Mouse (Mus musculus) heart, postnatal 0 days (tissue): ENCODE data around the gene Morn1. TPM values are rescaled to one million over a fixed set of nuclear protein-coding genes. Genes with fewer than 3 reads are reported as not detected.

Experiments used
- ATAC-seq: fragments of 200-750 bp; cut with Nextera tagmentation; 2 replicates; pipeline ENCODE4 v1.8.0; 2017; ENCODE audit warnings: low read depth, moderate number of reproducible peaks, moderate library complexity; ENCODE audit not compliant: insufficient read depth
- DNase-seq: peaks from one replicate; pipeline ENCODE4 v3.0.0-alpha.2; 2016; ENCODE audit warnings: low spot score
- H3K27ac ChIP-seq: fragments of 300-500 bp; sonication (generic); 2 replicates; pipeline ENCODE4 v1.5.1; 2014; ENCODE audit warnings: low read depth, mild to moderate bottlenecking
- H3K27me3 ChIP-seq: fragments of 300-500 bp; sonication (generic); 2 replicates; pipeline ENCODE4 v1.6.1; 2014; ENCODE audit warnings: low read length, mixed read lengths; ENCODE audit not compliant: control insufficient read depth, insufficient read depth
- H3K36me3 ChIP-seq: fragments of 300-500 bp; sonication (generic); replicated peaks from 2 replicates; pipeline ENCODE4 v1.6.1; 2014; ENCODE audit warnings: low read length, mixed read lengths; ENCODE audit not compliant: control insufficient read depth, insufficient read depth
- H3K4me1 ChIP-seq: fragments of 300-500 bp; sonication (generic); 2 replicates; pipeline ENCODE4 v1.6.1; 2014; ENCODE audit warnings: antibody characterized with exemption; ENCODE audit not compliant: control insufficient read depth, insufficient read depth
- H3K4me2 ChIP-seq: fragments of 300-500 bp; sonication (generic); 2 replicates; pipeline ENCODE4 v1.6.1; 2014; ENCODE audit warnings: low read depth, mild to moderate bottlenecking, low read length, moderate library complexity
- H3K4me3 ChIP-seq: fragments of 300-500 bp; sonication (generic); 2 replicates; pipeline ENCODE4 v1.5.1; 2014; ENCODE audit warnings: low read depth, low read length
- H3K9ac ChIP-seq: fragments of 300-500 bp; sonication (generic); replicated peaks from 2 replicates; pipeline ENCODE4 v1.6.1; 2014; ENCODE audit warnings: low read depth, low read length, mixed read lengths
- H3K9me3 ChIP-seq: fragments of 300-500 bp; sonication (generic); replicated peaks from 2 replicates; pipeline ENCODE4 v1.6.1; 2016; ENCODE audit warnings: low read length; ENCODE audit not compliant: control insufficient read depth
- CTCF ChIP-seq: IDR thresholded peaks from 2 replicates; pipeline ENCODE4 v1.5.1; 2016; ENCODE audit warnings: antibody characterized with exemption, control low read depth, low read depth
- EP300 ChIP-seq: IDR thresholded peaks from 2 replicates; pipeline ENCODE4 v1.6.1; 2016; ENCODE audit warnings: antibody characterized with exemption, low read depth
- WGBS: fragments of 180-500 bp; shearing (Covaris S2); extraction: QIAGEN DNeasy Blood & Tissue Kit; methylation state at CpG from one replicate; pipeline ENCODE4 v1.1.7; 2014; 5-methylcytosine and 5-hydroxymethylcytosine counted together
- polyA plus RNA-seq: library from polyadenylated mRNA; unstranded; fragments of >200 nt; fragmentation: Nextera tagmentation; extraction: Ambion mirVana; gene quantifications from 2 replicates; pipeline ENCODE4 v1.2.1, GENCODE M21; 2015
- total RNA-seq: library from RNA; depleted of rRNA; stranded (reverse); fragments of >200 nt; gene quantifications from 2 replicates; pipeline ENCODE4 v1.2.3, GENCODE M21; 2014; ENCODE audit warnings: low replicate concordance

The Morn1 gene
- total and polyA plus RNA-seq, 2 experiments from 2014 or later, result 2.4 TPM; not detected in 1

- Histone ChIP-seq H3K4me2 (no peak overlapping the region), H3K9ac (no peak overlapping the region), H3K36me3 (no peaks in the 10 kb centered on the region), H3K4me3 (no peak overlapping the region), H3K4me1 (peaks cover 40% of the 10 kb centered on the region), H3K27ac (no peak overlapping the region), H3K27me3 (no peaks in the 10 kb centered on the region), H3K9me3 (no peaks in the 10 kb centered on the region)
- no peak for DNase-seq
- TF ChIP-seq CTCF, result no peak
- TF ChIP-seq EP300, result no peak
- WGBS, result 88% methylated on average over 8 of the region's 8 CpGs
- no peak for ATAC-seq
These were observed 52.1 kb downstream of the Morn1 start for GRCm38 (mm10) chr4:155138451-155138850.

- H3K4me1 ChIP-seq, result peaks cover 39% of the 10 kb centered on the region
- H3K9me3 ChIP-seq, result no peaks in the 10 kb centered on the region
- DNase-seq (no peak), ATAC-seq (no peak)
- H3K27ac ChIP-seq, result no peak overlapping the region
- H3K27me3 ChIP-seq, result no peaks in the 10 kb centered on the region
- H3K4me2 ChIP-seq, result no peak overlapping the region
- TF ChIP-seq CTCF, result no peak
- no peak for TF ChIP-seq EP300
- H3K9ac ChIP-seq, result no peak overlapping the region
- no peaks in the 10 kb centered on the region for H3K36me3 ChIP-seq
- 81% methylated on average over 12 of the region's 12 CpGs for WGBS
- no peak overlapping the region for H3K4me3 ChIP-seq
These were observed 53.1 kb downstream of the Morn1 start for GRCm38 (mm10) chr4:155139281-155140045.

- Histone ChIP-seq H3K4me3 (no peak overlapping the region), H3K27ac (peak overlapping the region; percentile 61), H3K36me3 (no peaks in the 10 kb centered on the region), H3K27me3 (no peaks in the 10 kb centered on the region), H3K4me1 (peaks cover 40% of the 10 kb centered on the region), H3K4me2 (no peak overlapping the region), H3K9ac (0 out of 2 replicates have a peak overlapping the region, but pooled peaks have one; percentile 6), H3K9me3 (no peaks in the 10 kb centered on the region)
- WGBS, result 58% methylated on average over 2 of the region's 2 CpGs
- DNase-seq (no peak), ATAC-seq (no peak)
- no peak for TF ChIP-seq CTCF
- TF ChIP-seq EP300, result no peak
These were observed 53.8 kb downstream of the Morn1 start for GRCm38 (mm10) chr4:155140150-155140549.

- H3K27ac ChIP-seq, result peak overlapping the region; percentile 61; the same call in 1 of the 2 replicates
- no peaks in the 10 kb centered on the region for H3K27me3 ChIP-seq
- peak; percentile 42 for DNase-seq
- no peaks in the 10 kb centered on the region for H3K36me3 ChIP-seq
- no peaks in the 10 kb centered on the region for H3K9me3 ChIP-seq
- no peak for ATAC-seq
- no peak overlapping the region for H3K4me3 ChIP-seq
- H3K4me2 ChIP-seq, result no peak overlapping the region
- peaks cover 39% of the 10 kb centered on the region for H3K4me1 ChIP-seq
- no peak overlapping the region for H3K9ac ChIP-seq
- TF ChIP-seq CTCF, result no peak
- TF ChIP-seq EP300, result no peak
- 36% methylated on average over 12 of the region's 12 CpGs for WGBS
These were observed 54.5 kb downstream of the Morn1 start for GRCm38 (mm10) chr4:155140795-155141265.

- H3K27me3 ChIP-seq, result no peaks in the 10 kb centered on the region
- H3K36me3 ChIP-seq, result no peaks in the 10 kb centered on the region
- peak overlapping the region; percentile 91 for H3K27ac ChIP-seq
- H3K9me3 ChIP-seq, result no peaks in the 10 kb centered on the region
- 94% methylated on average over 5 of the region's 5 CpGs for WGBS
- ATAC-seq (no peak), DNase-seq (no peak)
- no peak overlapping the region for H3K4me3 ChIP-seq
- peaks cover 34% of the 10 kb centered on the region for H3K4me1 ChIP-seq
- H3K4me2 ChIP-seq, result no peak overlapping the region
- TF ChIP-seq EP300, result no peak
- TF ChIP-seq CTCF, result no peak
- H3K9ac ChIP-seq, result no peak overlapping the region
These were observed 56.5 kb downstream of the Morn1 start for GRCm38 (mm10) chr4:155142836-155143235.

- ATAC-seq (no peak), DNase-seq (no peak)
- no peaks in the 10 kb centered on the region for H3K36me3 ChIP-seq
- H3K4me2 ChIP-seq, result no peak overlapping the region
- H3K4me3 ChIP-seq, result no peak overlapping the region
- TF ChIP-seq EP300 (no peak), CTCF (no peak)
- no peaks in the 10 kb centered on the region for H3K9me3 ChIP-seq
- 0 out of 2 replicates have a peak overlapping the region, but pooled peaks have one; percentile 8 for H3K9ac ChIP-seq
- peaks cover 34% of the 10 kb centered on the region for H3K4me1 ChIP-seq
- no peaks in the 10 kb centered on the region for H3K27me3 ChIP-seq
- peak overlapping the region; percentile 91 for H3K27ac ChIP-seq
- 51% methylated on average over 2 of the region's 2 CpGs for WGBS
These were observed 57.0 kb downstream of the Morn1 start for GRCm38 (mm10) chr4:155143411-155143810.
